Mouse (Mus musculus) gastrocnemius, adult 2 months (tissue): ENCODE results near the gene Ube2d3. TPM values are rescaled to one million over a fixed set of nuclear protein-coding genes. Genes with fewer than 3 reads are reported as not detected.
A peak's percentile ranks its signal among the peaks of the same experiment; 100 is the strongest.

ENCODE experiments used
- DNase-seq: peaks from one replicate; pipeline ENCODE4 v3.0.0; 2022
- H3K27ac ChIP-seq: fragments of 200-600 bp; 2 replicates; pipeline ENCODE4 v1.8.1; 2022; ENCODE audit warnings: mild to moderate bottlenecking
- H3K4me3 ChIP-seq: fragments of 200-600 bp; 2 replicates; pipeline ENCODE4 v1.8.1; 2022; ENCODE audit warnings: mild to moderate bottlenecking, moderate library complexity
- CTCF ChIP-seq: fragments of 200-600 bp; IDR thresholded peaks from 2 replicates; pipeline ENCODE4 v1.8.1; 2022; ENCODE audit warnings: antibody characterized with exemption, mild to moderate bottlenecking, moderate library complexity
- intact Hi-C: fragments of 180-260 bp; cut with DNase I; formaldehyde crosslinking; loops from one replicate; pipeline ENCODE4 v1.15.1; 2025
- total RNA-seq, 2 experiments: library from RNA; stranded (reverse); gene quantifications; 2 replicates each; pipeline ENCODE4 v1.2.3; 2021

Gene Ube2d3
- total RNA-seq, 2 experiments from 2014 or later = 327 TPM

- no peak overlapping the region for H3K4me3 ChIP-seq
- no peak overlapping the region for H3K27ac ChIP-seq
- TF ChIP-seq CTCF = no peak
- intact Hi-C loops = loop anchor here (5.0 to 10.0 kb wide), 2 partner anchors 86 to 223 kb away; partner anchors contain the start of genes Bdh2 and Cisd2
- no peak for DNase-seq
Measured at GRCm38 (mm10) chr3:135508191-135508590, 70.2 kb downstream of the Ube2d3 start.

- intact Hi-C loops = loop anchor here (5.0 kb wide), 1 partner anchor 108 kb away; no protein-coding TSS in a partner anchor
- DNase-seq = no peak
- no peak for TF ChIP-seq CTCF
- Histone ChIP-seq H3K4me3 (no peak overlapping the region), H3K27ac (no peak overlapping the region)
Measured at GRCm38 (mm10) chr3:135510372-135510771, 72.4 kb downstream of the Ube2d3 start.

- Histone ChIP-seq H3K4me3 (no peak overlapping the region), H3K27ac (no peak overlapping the region)
- intact Hi-C loops = loop anchor here (5.0 kb wide), 1 partner anchor 109 kb away; no protein-coding TSS in a partner anchor
- peak; percentile 41; the same call in 1 of the 2 replicates for TF ChIP-seq CTCF
- DNase-seq = no peak
Measured at GRCm38 (mm10) chr3:135511683-135512082, 73.7 kb downstream of the Ube2d3 start.

- no peak for DNase-seq
- intact Hi-C loops = loop anchor here (5.0 kb wide), 1 partner anchor 111 kb away; no protein-coding TSS in a partner anchor
- no peak overlapping the region for H3K4me3 ChIP-seq
- no peak overlapping the region for H3K27ac ChIP-seq
- no peak for TF ChIP-seq CTCF
Measured at GRCm38 (mm10) chr3:135513270-135513669, 75.3 kb downstream of the Ube2d3 start.

GRCm38 (mm10) chr3:135513800-135514425 lies 76.0 kb downstream of the Ube2d3 start:
- DNase-seq = no peak
- no peak for TF ChIP-seq CTCF
- intact Hi-C loops = loop anchor here (5.0 kb wide), 1 partner anchor 112 kb away; no protein-coding TSS in a partner anchor
- Histone ChIP-seq H3K27ac (no peak overlapping the region), H3K4me3 (no peak overlapping the region)

GRCm38 (mm10) chr3:135515246-135515645 lies 77.3 kb downstream of the Ube2d3 start:
- no peak for TF ChIP-seq CTCF
- H3K4me3 ChIP-seq = no peak overlapping the region
- H3K27ac ChIP-seq = no peak overlapping the region
- DNase-seq = no peak
- intact Hi-C loops = loop anchor here (5.0 kb wide), 1 partner anchor 78 kb away; the partner anchor contains the start of gene Ube2d3

- Histone ChIP-seq H3K27ac (peak overlapping the region; percentile 79), H3K4me3 (peak overlapping the region; percentile 29; the same call in 1 of the 2 replicates)
- intact Hi-C loops = loop anchor here (5.0 kb wide), 1 partner anchor 80 kb away; the partner anchor contains the start of gene Ube2d3
- DNase-seq = peak; percentile 73
- TF ChIP-seq CTCF = no peak
Measured at GRCm38 (mm10) chr3:135516891-135517290, 78.9 kb downstream of the Ube2d3 start.

Other genes starting within 250 kb of the Ube2d3 start
- gene Cenpe, start 225.6 kb upstream of the Ube2d3 start, total RNA-seq = under 1 TPM; 0.05 to 0.08 TPM
- gene Bdh2, start 156.9 kb upstream of the Ube2d3 start, total RNA-seq = 1 to 10 TPM; 2.4 to 2.9 TPM
- under 1 TPM in 1 of 2 experiments, not detected in 1; 0.42 TPM for gene Slc9b2, start 130.4 kb upstream of the Ube2d3 start, total RNA-seq
- gene Slc9b1, start 90.1 kb upstream of the Ube2d3 start, total RNA-seq = not detected
- gene Cisd2, start 14.2 kb upstream of the Ube2d3 start, total RNA-seq = 10 to 100 TPM; 30.2 to 36.9 TPM
- 1 to 10 TPM; 2.3 to 5.6 TPM for gene Manba, start 47.5 kb downstream of the Ube2d3 start, total RNA-seq